Mouse (Mus musculus) kidney, embryonic 14.5 days (tissue): Measurements from ENCODE around the gene Dab1. TPM values are rescaled to one million over a fixed set of nuclear protein-coding genes. Genes with fewer than 3 reads are reported as not detected.
A peak's percentile ranks its signal among the peaks of the same experiment; 100 is the strongest.

Experiments used
- ATAC-seq: fragments of 200-750 bp; cut with Nextera tagmentation; 2 replicates; pipeline ENCODE4 v1.8.0; 2017; ENCODE audit warnings: moderate number of reproducible peaks, mild to moderate bottlenecking, moderate TSS enrichment, moderate library complexity; ENCODE audit not compliant: low FRiP score, low TSS enrichment
- H3K27ac ChIP-seq: fragments of 300-500 bp; sonication (generic); 2 replicates; pipeline ENCODE4 v1.5.1; 2014; ENCODE audit warnings: low read depth, mild to moderate bottlenecking, low read length, moderate library complexity, mixed read lengths
- H3K27me3 ChIP-seq: fragments of 300-500 bp; sonication (generic); 2 replicates; pipeline ENCODE4 v1.6.1; 2014; ENCODE audit warnings: mild to moderate bottlenecking, low read length; ENCODE audit not compliant: control insufficient read depth, insufficient read depth
- H3K36me3 ChIP-seq: fragments of 300-500 bp; sonication (generic); 2 replicates; pipeline ENCODE4 v1.6.1; 2014; ENCODE audit warnings: low read length, mixed read lengths; ENCODE audit not compliant: control insufficient read depth, insufficient read depth
- H3K4me1 ChIP-seq: fragments of 300-500 bp; sonication (generic); 2 replicates; pipeline ENCODE4 v1.6.1; 2014; ENCODE audit warnings: low read length, mixed read lengths; ENCODE audit not compliant: control insufficient read depth, insufficient read depth
- H3K4me2 ChIP-seq: fragments of 300-500 bp; sonication (generic); replicated peaks from 2 replicates; pipeline ENCODE4 v1.6.1; 2014; ENCODE audit warnings: low read depth, mild to moderate bottlenecking, low read length
- H3K4me3 ChIP-seq: fragments of 300-500 bp; sonication (generic); 2 replicates; pipeline ENCODE4 v1.5.1; 2014; ENCODE audit warnings: mild to moderate bottlenecking, low read length
- H3K9ac ChIP-seq: fragments of 300-500 bp; sonication (generic); 2 replicates; pipeline ENCODE4 v1.6.1; 2014; ENCODE audit warnings: low read depth, mild to moderate bottlenecking, low read length, moderate library complexity
- H3K9me3 ChIP-seq: fragments of 300-500 bp; sonication (generic); 2 replicates; pipeline ENCODE4 v1.6.1; 2016; ENCODE audit warnings: low read length; ENCODE audit not compliant: control insufficient read depth
- WGBS: fragments of 180-500 bp; shearing (Covaris S2); extraction: QIAGEN DNeasy Blood & Tissue Kit; methylation state at CpG from one replicate; pipeline ENCODE4 v1.1.7; 2014; 5-methylcytosine and 5-hydroxymethylcytosine counted together
- polyA plus RNA-seq: library from polyadenylated mRNA; unstranded; fragments of >200 nt; fragmentation: Nextera tagmentation; extraction: Ambion mirVana; gene quantifications from 2 replicates; pipeline ENCODE4 v1.2.1, GENCODE M21; 2014

Dab1 gene
- polyA plus RNA-seq, 1 experiment from 2014 or later: 17.9 TPM

- Histone ChIP-seq H3K9ac (no peak overlapping the region), H3K27ac (no peak overlapping the region), H3K9me3 (no peaks in the 10 kb centered on the region), H3K27me3 (no peaks in the 10 kb centered on the region), H3K36me3 (no peaks in the 10 kb centered on the region), H3K4me2 (no peak overlapping the region), H3K4me3 (no peak overlapping the region), H3K4me1 (no peaks in the 10 kb centered on the region)
- no peak for ATAC-seq
- WGBS: 78% methylated on average over 3 of the region's 3 CpGs
Measured at GRCm38 (mm10) chr4:104455760-104456159, 836.6 kb downstream of the Dab1 start.

GRCm38 (mm10) chr4:104456173-104456873 lies 837.2 kb downstream of the Dab1 start:
- no peaks in the 10 kb centered on the region for H3K27me3 ChIP-seq
- H3K4me2 ChIP-seq: no peak overlapping the region
- 83% methylated on average over 7 of the region's 7 CpGs for WGBS
- no peak overlapping the region for H3K9ac ChIP-seq
- H3K27ac ChIP-seq: no peak overlapping the region
- H3K9me3 ChIP-seq: no peaks in the 10 kb centered on the region
- no peaks in the 10 kb centered on the region for H3K36me3 ChIP-seq
- 0 out of 2 replicates have a peak, but pooled peaks cover 3% of the 10 kb centered on the region for H3K4me1 ChIP-seq
- ATAC-seq: no peak
- no peak overlapping the region for H3K4me3 ChIP-seq

GRCm38 (mm10) chr4:104458726-104459125 lies 839.6 kb downstream of the Dab1 start:
- WGBS: 31% methylated on average over 5 of the region's 5 CpGs
- no peak overlapping the region for H3K27ac ChIP-seq
- ATAC-seq: no peak
- H3K9me3 ChIP-seq: no peaks in the 10 kb centered on the region
- H3K9ac ChIP-seq: no peak overlapping the region
- no peaks in the 10 kb centered on the region for H3K36me3 ChIP-seq
- H3K4me1 ChIP-seq: peaks cover 9% of the 10 kb centered on the region
- no peak overlapping the region for H3K4me3 ChIP-seq
- no peak overlapping the region for H3K4me2 ChIP-seq
- H3K27me3 ChIP-seq: no peaks in the 10 kb centered on the region

- peak; percentile 56; the same call in 1 of the 2 replicates for ATAC-seq
- H3K9ac ChIP-seq: no peak overlapping the region
- no peaks in the 10 kb centered on the region for H3K9me3 ChIP-seq
- no peaks in the 10 kb centered on the region for H3K36me3 ChIP-seq
- H3K27ac ChIP-seq: no peak overlapping the region
- H3K4me2 ChIP-seq: no peak overlapping the region
- H3K4me1 ChIP-seq: peaks cover 10% of the 10 kb centered on the region
- H3K27me3 ChIP-seq: no peaks in the 10 kb centered on the region
- WGBS: 54% methylated on average over 12 of the region's 12 CpGs
- H3K4me3 ChIP-seq: no peak overlapping the region
Measured at GRCm38 (mm10) chr4:104461106-104462011, 842.2 kb downstream of the Dab1 start.

- Histone ChIP-seq H3K4me1 (peaks cover 10% of the 10 kb centered on the region), H3K27ac (peak overlapping the region; percentile 42), H3K4me3 (no peak overlapping the region), H3K9ac (no peak overlapping the region), H3K27me3 (no peaks in the 10 kb centered on the region), H3K36me3 (no peaks in the 10 kb centered on the region), H3K4me2 (no peak overlapping the region), H3K9me3 (no peaks in the 10 kb centered on the region)
- ATAC-seq: peak; percentile 63; the same call in 1 of the 2 replicates
- 35% methylated on average over 11 of the region's 11 CpGs for WGBS
Measured at GRCm38 (mm10) chr4:104462932-104463780, 844.0 kb downstream of the Dab1 start.

GRCm38 (mm10) chr4:104463781-104464170 lies 844.6 kb downstream of the Dab1 start:
- no peaks in the 10 kb centered on the region for H3K9me3 ChIP-seq
- H3K4me2 ChIP-seq: no peak overlapping the region
- 41% methylated on average over 7 of the region's 7 CpGs for WGBS
- no peaks in the 10 kb centered on the region for H3K27me3 ChIP-seq
- peak overlapping the region; percentile 42 for H3K27ac ChIP-seq
- H3K4me1 ChIP-seq: peaks cover 10% of the 10 kb centered on the region
- no peak overlapping the region for H3K4me3 ChIP-seq
- no peak overlapping the region for H3K9ac ChIP-seq
- H3K36me3 ChIP-seq: no peaks in the 10 kb centered on the region
- peak; percentile 43; the same call in 1 of the 2 replicates for ATAC-seq

- H3K4me2 ChIP-seq: no peak overlapping the region
- no peak overlapping the region for H3K4me3 ChIP-seq
- 89% methylated on average over 1 of the region's 1 CpGs for WGBS
- H3K27me3 ChIP-seq: no peaks in the 10 kb centered on the region
- no peak for ATAC-seq
- no peak overlapping the region for H3K9ac ChIP-seq
- H3K27ac ChIP-seq: no peak overlapping the region
- no peaks in the 10 kb centered on the region for H3K36me3 ChIP-seq
- H3K9me3 ChIP-seq: no peaks in the 10 kb centered on the region
- peaks cover 10% of the 10 kb centered on the region for H3K4me1 ChIP-seq
Measured at GRCm38 (mm10) chr4:104465594-104465993, 846.4 kb downstream of the Dab1 start.

GRCm38 (mm10) chr4:104468666-104469065 lies 849.5 kb downstream of the Dab1 start:
- Histone ChIP-seq H3K27ac (no peak overlapping the region), H3K27me3 (no peaks in the 10 kb centered on the region), H3K9me3 (no peaks in the 10 kb centered on the region), H3K4me2 (no peak overlapping the region), H3K36me3 (no peaks in the 10 kb centered on the region), H3K9ac (no peak overlapping the region), H3K4me1 (peaks cover 2% of the 10 kb centered on the region), H3K4me3 (no peak overlapping the region)
- ATAC-seq: no peak
- 84% methylated on average over 3 of the region's 3 CpGs for WGBS
